Mouse (Mus musculus) heart, adult 8-10 months (tissue): ENCODE results near the gene Tmem168. TPM values are rescaled to one million over a fixed set of nuclear protein-coding genes. Genes with fewer than 3 reads are reported as not detected.

ENCODE experiments used
- DNase-seq: peaks from one replicate; pipeline ENCODE4 v3.0.0; 2022; ENCODE audit warnings: low spot score
- total RNA-seq, 4 experiments: library from RNA; stranded (reverse); gene quantifications; 2 replicates each; pipeline ENCODE4 v1.2.4; 2022

The Tmem168 gene
- total RNA-seq, 4 experiments from 2014 or later: 15.8 to 17.3 (median 16.8) TPM

DNA sequence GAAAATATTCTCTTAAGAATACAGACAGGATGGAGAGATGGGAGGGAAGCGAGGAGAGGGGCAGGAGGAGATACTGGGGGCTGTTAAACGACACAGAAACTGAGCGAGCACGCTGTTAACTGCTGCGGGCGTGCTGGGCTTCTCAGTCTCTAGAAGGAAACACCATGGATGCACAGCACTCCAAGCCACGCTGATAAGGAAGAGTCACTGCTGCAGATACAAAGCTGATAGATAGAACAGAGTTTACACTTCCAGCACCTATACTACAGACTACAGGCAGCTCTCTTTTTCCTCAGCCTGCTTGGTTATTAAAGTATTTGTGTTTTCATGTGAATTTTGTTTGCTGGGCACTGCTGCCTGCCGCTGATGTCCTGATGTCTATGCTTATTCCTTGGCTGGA lies 21.7 kb downstream of the Tmem168 start:
- DNase-seq: no peak

- DNase-seq: no peak
These were observed 23.1 kb downstream of the Tmem168 start for GRCm38 (mm10) chr6:13584788-13585187.

DNA sequence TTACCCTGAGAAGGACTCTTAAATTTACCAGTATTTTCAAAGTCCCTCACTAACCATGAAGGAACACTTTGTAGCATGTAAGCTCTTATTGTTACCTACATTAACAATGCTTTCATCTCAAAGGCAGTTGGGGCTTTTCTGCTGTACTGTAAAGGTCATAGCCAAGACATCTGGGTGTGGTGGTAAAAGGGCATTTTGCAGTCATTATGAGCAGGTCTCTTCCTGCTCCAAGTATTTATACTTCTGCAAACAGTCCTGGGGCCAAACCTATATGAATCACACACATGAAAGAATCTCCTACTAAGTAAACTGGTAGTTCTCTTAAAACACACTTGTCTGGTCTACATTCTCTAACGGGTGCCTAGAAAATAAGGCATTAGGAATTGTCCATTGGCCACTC lies 25.8 kb downstream of the Tmem168 start:
- DNase-seq: no peak

DNA sequence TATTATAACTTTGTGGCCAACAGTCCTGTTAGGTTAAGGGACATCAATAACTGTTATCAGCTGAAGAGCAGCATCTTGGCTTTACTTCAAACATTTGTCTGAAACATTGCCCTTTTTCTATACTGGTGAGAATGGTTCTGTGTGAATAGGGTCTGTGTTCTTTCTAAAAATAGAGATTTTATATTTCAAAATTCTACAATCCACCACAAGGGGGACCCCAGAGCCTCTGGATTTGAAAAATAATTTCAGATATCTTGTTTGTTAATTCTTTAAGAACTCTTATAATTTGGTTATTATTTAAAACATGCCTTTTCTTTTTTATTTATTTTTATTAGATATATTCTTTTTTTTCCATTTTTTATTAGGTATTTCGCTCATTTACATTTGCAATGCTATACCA lies 42.2 kb downstream of the Tmem168 start:
- no peak for DNase-seq

- no peak for DNase-seq
These were observed 52.6 kb downstream of the Tmem168 start for GRCm38 (mm10) chr6:13555266-13555665.

GRCm38 (mm10) chr6:13541761-13542160 lies 66.1 kb downstream of the Tmem168 start:
- no peak for DNase-seq

DNA sequence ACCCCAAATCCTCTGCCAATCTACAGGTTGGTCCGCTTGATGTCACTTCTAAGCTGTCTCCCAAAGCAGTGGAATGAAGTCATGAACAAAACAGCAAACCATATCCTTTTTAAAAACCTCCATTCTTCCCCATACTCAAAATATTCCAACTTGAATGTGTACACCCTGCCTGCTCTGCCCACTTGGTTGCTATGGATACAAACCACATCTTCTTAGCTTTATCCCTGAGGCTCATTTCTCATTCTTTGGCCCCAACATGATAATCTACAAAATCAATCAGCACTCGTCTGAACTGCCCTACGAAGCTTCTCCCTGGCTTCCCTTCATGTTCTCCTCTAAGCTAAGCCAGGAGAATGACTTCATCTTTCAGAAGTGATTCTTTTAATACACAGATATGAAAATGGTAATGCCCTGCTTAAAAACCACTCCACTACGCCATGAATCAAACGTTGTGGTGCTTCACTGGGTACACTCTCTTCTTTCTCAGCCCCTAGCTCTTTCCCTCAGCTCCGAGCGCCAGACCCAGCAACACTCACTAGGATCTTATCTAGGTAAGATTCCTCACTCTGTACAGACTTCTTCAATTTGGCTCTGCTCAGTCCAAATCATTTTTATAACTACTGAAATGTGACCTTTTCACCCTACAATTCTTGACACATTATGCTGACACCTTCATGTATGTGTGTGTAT lies 70.5 kb downstream of the Tmem168 start:
- no peak for DNase-seq

Other genes with a start within 250 kb of the Tmem168 start
- gene Bmt2, start 69.9 kb upstream of the Tmem168 start, total RNA-seq: 10 to 100 TPM in 2 of 4 experiments, 1 to 10 TPM in 2; 8.8 to 10.7 (median 9.8) TPM
- under 1 TPM; 0.17 to 0.24 (median 0.20) TPM for gene Gpr85, start 231.8 kb upstream of the Tmem168 start, total RNA-seq